Mouse (Mus musculus) cerebellum, adult (tissue): ENCODE results near the gene Etfrf1.

Experiments used
- ATAC-seq: cut with Nextera tagmentation; 2 replicates; pipeline ENCODE4 v1.9.2; 2017; ENCODE audit warnings: mild to moderate bottlenecking, moderate library complexity, mixed read lengths; ENCODE audit not compliant: insufficient number of reproducible peaks, low FRiP score, low TSS enrichment

Gene Etfrf1

DNA sequence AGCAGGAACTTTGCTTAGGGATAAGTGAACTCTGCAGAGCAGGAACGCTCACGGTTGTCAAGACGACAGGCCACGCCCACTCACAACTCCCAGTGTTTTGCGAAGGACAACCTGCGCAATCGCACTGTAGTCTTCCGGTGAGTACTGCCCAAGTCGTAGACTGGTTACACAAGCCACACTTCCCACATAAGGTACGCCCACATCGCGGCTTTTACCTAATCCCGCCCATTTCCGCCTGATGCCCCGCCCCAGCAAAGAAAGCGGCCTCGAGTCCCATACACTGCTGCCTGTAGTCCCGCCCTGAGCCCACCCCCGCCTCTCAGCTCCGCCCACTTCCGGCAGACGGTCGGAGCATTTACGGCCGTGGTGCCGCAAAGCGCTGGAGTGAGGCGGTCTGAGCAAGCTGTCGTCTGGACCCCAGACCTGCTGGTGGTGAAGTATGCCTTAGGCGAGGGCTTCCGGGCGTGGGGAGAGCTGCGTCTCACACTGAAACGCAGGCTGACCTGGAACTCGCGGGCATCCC lies at the start of gene Etfrf1, which contains the start of gene Casc1:
TSS of gene Etfrf1 (plus strand) at position 319 of the 523 bp plus-strand sequence.
TSS of gene Casc1 (minus strand) at position 190 of the 523 bp plus-strand sequence.
- peak; percentile 96 for ATAC-seq

DNA sequence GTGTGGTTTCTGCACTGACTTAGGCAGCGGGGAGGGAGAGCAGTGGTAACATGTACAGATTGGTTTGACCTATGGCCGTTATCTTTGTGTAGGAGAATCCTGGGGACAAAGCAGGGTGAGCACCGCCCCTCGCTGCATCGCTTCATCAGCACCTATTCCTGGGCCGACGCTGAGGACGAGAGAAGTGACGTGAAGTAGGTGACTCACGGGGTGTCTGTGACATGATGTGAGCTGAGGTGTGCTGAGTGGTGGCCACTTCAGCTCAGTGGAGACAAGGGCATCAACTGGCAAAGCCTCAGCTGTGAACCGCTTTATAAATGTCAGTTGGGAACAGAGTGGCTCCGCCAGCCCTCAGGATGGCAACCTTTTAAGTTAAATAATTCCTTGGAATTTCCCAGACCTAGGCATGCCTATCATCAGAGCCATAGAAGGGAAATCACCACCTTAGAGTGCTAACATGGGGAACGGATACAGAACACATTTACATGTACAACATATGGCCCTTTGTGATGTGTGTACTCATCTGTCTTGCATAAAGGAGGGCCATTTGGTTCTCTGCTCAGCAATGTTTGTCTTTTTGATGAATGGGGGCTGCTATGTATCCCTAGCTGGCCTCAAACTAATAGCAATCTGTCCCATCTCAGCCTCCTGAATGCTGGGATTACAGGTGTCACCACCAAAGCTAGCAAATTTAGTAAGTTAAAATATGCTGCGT lies 38.9 kb upstream of the Etfrf1 start:
- ATAC-seq = no peak

DNA sequence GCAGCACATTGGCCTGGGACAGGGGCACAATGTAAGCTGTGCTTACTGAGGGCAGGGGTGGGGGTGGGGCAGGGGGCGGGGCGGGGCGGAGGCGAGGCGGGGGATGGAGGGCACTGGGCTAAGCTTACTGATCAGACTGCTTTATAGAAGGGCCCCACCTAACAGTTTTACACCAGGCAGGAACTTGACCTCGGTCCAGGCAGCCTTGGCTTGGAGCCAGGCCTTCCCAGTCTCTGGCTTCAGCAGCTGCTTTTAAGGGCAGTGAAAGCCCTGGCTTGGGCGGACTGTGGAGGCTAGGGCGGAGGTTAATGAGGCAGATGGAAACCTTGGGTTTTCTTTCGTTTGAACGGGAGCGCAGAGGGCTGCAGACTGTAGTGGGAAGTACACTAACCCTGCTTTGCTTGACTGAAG lies 37.1 kb upstream of the Etfrf1 start:
- no peak for ATAC-seq

DNA sequence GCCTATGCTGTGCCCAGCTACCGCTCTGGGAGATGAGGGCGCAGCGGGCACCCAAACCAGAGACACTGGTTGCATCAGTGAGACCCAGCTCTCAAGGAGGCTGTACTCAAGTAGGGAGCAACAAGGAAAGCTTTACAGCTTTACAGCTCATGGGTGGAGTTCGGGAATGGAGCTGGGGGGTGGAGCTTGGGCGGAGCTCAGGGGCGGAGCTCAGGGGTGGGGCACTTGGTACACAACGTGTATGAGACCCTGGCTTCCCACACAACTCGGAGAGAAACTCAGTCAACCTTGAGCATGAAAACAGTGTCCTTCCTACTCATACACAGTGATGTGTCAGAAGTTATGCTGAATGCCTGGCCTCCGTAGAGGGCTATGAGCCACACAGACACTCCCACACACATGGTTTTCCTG lies 35.4 kb upstream of the Etfrf1 start:
- ATAC-seq = no peak

DNA sequence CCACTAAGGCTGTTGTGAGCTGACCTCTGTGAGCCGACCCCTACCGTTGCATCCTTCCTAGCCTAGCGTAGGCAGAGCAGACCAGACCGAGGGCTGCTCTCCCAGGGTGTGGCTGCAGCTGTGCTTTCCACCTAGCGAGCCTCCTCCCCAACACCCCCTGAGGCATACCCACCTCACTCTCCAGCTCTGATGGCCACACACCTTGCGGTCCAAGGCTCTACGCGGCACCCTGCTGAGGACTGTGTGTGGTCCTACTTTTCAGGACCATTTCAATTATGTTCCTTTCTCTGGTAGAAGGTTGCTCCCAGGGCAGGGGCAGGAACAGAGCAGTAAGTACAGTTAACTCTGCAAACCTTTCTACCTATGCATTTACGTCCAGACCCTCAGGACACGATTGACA lies 34.5 kb upstream of the Etfrf1 start:
- ATAC-seq = no peak

DNA sequence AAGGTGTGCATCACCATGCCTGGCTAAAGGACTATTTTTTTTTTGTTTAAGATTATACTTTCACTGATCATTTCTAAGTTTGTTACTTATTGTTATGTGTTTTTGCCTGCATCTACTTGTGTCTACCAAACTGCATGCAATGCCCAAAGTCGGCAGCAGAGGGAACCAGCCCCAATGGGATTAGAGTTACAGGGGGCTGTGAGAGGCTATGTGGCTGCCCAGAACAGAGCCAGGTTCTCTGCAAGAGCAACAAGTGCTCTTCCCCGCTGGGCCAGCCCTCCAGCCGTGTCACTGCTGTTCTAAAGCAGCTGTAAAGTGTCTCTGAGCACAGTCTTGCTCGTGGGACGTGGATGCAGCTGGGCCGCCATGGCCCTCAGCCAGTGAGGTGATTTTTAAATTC lies 31.3 kb upstream of the Etfrf1 start:
- ATAC-seq = no peak

DNA sequence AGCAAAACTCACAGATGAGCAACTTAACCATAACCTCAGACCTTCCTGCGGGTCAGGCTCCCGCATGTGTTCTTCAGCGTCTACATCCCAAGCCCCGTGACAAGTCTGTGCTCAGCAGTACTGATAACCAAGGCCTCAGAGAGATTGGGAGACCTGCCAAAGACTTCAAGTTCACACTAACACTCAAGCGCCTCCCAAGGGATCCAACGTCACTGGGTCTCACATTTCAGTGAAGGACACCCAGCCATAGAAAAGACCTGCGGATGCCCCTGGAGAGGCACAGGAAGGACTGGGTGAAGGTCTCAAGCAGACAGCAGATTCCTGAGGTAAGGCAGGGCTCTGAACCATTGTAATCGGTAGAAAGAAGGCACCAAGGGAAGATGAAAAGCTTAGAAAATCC lies 28.9 kb upstream of the Etfrf1 start:
- no peak for ATAC-seq

DNA sequence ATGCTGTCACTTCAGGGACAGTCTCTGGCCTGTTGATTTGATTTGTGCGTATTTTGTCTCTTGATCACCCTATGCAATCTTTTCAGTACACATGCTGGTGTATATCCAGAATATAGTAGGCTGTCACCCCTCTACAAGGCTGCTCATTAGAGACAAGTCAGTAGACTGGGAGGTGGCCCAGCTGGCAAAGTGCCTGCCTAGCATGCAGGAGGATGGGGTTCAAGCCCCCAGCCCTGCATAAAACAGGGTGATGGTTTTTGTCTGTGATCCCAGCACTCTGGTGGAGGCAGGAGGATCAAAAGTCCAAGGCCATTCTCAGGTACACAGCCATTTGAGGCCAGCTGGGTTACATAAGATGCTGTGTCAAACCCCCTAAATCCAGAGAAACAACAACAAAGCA lies 24.8 kb upstream of the Etfrf1 start:
- no peak for ATAC-seq

DNA sequence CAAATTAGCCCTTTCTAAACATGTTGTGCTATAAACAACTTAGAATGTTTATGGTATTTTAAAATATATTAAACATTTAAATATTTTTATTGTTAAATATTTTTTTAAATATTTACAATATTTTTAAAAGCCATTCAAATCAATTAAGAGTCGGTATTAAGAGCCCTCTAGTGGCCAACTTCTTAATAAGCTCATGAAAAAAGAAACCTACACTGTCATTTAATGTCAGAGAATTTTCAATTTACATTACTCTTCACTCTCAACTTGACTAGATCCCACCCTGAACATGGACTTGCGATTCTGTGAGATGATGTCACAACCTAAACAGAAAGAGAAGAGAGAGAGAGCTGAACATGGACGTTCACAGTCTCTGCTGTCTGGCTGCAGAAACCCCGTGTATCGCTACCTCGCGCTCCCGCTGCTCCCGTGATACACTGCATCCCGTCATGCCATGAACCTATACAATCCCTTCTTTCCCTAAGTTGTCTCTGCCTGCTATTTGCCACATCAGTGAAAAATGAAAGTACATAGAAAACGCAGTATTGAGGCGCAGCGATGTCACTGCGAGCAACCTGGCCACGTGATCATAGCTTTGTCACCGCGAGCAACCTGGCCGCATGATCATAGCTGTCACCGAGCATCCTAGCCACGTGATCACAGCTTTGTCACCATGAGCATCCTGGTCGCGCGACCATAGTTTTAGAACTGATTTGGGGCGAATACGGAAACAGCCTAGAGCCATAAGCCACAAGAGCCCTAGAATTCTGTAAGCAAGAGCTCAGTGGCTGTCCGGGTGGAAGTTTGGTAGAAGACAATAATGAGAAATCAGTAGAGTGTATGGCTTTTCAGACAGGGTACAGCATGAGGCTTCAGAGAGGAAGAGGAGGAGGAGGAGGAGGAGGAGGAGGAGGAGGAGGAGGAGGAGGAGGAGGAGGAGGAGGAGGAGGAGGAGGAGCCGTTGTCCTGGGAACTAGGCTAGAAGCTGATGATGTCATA lies 23.5 kb upstream of the Etfrf1 start:
- peak; percentile 67 for ATAC-seq

DNA sequence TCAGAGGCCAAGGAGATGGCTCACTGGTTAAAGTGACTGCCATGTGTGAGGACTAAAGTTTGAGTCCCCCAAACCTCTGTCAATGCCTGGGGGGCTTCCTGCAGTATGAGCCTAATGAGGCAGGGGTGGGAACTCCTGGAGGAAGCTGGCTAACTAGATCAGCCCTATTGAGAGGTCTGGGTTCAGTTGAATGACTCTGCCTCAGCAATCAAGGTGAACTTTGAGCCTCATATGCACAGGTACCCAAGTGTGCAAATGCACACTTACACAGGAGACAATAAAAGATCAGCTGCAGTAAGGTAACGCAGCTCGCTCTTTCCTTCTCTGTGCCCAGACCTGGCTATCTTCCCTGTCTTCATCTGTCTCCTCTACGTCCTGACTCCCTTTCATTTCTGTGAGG lies 17.9 kb upstream of the Etfrf1 start:
- ATAC-seq = no peak

DNA sequence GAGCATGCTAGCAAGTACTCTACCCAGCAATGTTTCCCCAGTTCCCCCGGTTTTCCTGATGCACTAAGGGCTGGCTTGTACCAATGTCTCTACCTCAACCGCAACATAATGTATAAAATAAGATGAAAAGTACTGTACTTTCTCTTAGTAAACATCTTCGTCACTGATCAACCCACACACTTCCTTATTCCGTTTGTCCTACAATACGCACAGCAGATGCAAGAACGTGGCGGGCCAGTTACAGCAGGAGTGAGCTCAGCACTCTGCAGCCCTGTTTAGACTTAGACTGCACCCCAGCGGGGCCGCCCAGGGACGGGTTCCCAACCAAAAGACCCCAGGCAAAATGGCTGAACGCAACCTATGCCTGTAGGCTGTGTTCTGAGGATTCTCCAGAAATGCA lies 17.5 kb upstream of the Etfrf1 start:
- no peak for ATAC-seq

DNA sequence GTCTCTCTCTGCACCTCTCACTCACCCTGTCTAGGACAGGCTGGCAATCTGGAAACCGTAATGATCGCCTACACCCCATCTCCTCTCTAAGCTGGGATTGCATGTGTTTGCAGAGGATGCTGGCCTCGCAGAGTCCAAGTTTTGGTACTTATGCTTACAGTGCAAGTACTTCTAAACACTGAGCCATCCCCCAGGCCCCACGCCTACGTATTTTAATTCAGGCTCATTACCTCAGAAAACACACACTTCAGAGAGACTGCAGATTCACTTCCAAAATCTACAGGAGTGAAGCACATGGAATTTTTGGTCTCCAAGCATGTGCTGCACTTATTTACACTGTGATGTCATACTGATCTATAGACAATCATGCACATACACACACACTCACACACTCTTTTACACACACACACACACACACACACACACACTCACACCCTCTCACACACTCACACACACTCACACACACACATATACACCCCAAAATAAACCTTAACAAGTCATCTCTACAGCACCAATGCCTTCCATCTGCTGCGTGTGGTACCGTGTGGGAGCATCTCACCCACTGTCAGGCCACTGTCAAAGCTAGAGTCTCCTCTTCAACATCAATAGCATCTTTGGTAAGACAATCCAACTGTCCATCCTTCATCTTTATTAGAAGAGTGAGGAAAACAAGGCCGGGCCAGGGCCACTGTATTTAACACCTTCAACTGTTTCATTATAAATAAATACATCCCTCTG lies 12.8 kb upstream of the Etfrf1 start:
- no peak for ATAC-seq

DNA sequence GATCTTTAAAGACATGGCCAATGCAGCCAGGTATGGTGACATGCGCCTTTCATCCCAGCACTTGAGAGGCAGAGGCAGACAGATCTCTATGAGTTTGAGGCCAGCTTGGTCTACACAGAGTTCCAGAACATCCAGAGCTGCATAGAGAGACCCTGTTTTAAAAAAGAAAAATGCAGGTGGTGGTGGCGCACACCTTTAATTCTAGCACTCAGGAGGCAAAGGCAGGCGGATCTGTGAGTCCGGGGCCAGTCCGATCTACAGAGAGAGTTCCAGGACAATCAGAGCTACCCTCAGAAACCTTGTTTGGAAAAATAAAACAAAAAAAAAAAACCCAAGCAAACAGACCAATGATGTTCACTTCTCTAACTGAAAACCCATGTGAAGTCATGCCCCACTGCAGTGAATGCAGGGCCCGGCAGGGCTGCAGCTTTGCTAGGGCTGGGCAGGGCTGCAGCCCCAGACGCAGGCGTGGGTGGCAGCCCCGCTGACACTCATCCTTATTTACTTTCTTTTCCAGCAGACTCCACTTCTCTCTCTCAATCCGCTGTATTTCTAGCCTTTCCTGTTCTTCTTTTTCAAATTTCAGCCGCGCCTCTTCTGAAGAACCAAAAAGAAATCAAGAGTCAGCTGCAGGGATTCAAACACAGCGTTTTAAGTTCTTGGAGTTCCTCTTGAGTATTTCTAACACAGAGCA lies 8.4 kb upstream of the Etfrf1 start:
- no peak for ATAC-seq

DNA sequence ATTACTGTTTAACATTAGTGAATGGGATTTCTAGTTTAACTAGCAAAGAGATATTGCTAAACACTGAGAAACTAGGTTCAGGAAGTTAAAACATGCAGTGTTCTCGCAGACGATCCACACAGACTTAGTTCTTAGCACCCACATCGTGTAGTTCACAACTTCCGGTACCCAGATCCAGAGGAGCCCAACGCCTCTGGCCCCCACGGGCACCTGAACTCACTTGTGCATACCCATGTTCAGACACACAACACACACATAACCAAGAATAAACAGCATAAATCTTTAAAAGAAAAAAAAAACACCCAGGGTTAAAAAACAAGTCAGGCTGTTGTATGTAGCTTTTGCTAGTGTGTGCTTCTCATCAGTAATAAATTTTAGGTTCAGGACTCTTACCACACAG lies 6.5 kb upstream of the Etfrf1 start:
- ATAC-seq = no peak

DNA sequence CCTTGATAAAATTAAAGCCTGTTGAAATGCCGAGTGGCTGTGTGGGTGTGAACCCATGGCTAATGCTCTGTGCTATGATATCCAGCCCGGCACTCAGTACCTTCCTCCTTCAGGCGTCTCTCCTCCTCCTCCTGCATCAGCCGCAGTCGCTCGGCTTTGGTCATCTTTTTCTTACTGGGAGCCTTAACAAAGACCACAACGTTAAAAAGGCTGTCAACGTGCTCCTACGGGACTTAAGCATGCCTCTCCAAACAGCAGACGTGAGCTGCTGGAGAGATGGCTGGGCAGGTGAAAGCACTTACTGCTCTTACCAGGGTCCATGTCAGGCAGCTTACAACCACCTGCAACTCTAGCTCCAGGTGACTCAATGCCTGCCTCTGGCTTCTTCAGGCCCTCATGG lies 5.8 kb upstream of the Etfrf1 start:
- ATAC-seq = no peak

DNA sequence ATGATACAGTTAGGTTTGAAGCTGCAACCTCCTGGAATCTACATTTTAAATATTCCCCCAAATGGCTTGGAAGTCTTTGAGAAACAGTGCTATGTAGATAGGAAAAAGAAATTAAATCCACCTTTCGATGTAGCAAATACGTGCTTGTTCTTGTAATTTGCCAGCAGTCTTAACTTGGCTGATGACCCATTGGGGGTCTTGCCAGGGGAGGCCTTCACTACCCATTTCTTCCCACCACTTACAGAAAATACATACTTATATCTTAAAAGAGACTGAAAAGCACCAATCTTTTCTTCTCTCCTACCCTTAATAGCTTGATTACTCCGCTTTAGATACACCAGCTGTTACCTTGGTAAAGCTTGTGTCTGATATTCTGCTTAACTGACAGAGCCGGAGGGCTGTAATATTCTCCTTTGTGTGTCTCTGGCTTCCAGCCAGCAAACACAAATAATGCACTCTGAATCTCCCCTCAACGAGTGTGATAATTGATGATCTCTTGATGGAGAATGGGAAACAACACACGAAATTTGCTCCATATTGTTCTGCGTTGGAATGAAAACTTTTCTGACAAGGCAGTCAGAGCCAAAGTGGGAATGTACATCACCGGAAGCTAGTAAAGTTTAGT lies 766 bp upstream of the Etfrf1 start:
- ATAC-seq = 0 out of 2 replicates have a peak, but pooled peaks have one; percentile 1

DNA sequence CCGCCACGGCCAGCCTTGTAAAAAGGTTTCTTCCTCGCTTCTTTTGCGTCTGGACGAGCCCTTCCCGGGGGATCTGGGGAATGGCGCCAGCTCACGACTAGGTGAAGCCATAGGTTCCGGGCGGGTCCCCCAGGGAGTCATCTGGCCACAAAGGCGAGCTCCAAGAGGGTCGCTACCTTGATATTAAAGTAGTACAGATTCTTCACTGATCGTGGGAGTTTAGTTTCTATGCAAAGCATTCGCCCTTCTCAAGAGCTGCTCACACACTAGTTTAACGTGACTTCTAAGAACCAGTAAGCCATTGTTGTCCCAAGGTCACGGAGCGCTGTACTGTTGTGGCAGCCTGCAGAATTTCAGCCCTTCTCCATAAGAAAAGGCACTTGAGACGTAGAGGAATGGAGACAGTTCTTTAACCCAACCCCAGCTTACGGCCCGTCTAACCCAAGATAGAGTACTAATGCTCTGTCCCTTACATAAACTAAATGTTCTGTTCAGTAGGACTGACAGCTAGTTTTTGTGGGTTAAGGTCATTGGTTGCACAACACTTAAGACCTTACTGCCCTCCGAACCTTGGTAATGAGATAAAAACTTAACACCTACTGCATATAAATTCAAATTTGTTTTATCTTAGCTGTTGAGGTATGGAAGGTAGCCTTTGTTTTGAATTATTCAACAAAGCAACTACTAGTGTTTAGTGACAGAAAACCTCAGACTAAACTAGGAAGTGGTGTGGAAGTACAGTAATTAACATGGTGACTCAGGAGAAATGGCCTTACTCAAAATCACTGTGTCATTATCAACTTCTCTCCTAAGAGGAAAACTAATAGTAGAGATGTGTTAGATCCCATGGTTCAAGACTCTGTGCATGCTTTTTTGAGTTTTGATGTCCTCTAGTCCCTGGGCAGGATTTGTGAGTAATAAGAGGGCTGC lies 707 bp downstream of the Etfrf1 start:
- ATAC-seq = peak; percentile 5; the same call in 1 of the 2 replicates

DNA sequence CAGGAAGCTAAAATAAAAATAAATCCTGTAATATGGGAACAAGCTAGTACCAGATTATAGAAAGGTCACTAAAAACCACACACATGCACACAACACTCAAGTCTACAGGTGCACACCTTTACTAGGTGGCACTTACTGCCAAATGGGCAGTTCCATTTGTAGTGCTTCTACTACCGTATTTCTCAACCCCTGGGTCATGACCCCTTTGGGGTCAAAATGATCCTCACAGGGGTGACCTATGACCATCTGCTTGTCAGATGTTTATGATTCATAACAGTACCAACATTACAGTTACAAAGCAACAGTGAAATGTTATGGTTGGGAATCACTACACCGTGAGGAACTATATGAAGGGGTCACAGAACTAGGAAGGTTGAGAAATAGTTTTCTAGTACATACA lies 3.0 kb downstream of the Etfrf1 start:
- ATAC-seq = no peak
